Mouse (Mus musculus): ENCODE results near the gene Ssr2. TPM values are rescaled to one million over a fixed set of nuclear protein-coding genes. Genes with fewer than 3 reads are reported as not detected.

Ssr2 gene
- polyA plus RNA-seq, 1 experiment from 2014 or later = 271 TPM

DNA sequence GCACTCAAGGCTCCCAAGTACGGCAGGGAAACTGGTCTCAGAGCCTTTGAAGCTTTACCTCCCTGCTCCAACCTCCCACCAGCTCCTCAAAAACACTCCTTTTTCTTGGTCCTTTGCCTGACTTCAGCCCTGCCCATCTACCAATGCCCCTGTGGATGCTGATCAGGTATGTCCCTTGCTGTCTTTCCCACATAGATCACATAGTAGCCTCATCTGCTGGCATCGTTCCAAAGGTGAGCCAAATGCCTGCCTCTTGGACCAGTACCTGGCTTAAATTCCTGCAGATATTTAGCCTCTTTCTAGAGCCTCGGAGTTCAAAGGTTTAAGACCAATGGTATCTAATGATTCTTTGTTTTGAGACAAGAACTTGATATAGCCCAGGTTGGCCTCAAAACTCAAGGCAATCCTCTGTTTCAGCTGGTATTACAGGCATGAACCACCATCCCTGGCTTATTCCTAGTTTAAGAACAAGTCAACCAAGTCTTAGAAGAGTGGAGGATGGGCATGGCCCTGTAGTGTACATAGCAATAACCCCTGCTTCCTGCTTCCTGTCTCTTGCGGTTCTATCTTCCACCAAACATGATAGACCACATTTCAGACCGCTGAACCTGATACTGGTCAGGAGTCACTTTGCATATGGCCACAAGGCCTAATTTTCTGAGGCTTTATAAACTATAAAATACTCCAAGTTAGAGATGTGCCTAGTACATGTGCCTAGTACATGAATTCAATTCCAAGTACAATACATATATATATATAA is 31.8 kb upstream of the Ssr2 start:
- Histone ChIP-seq H3K9me3 (ENCODE audit: control insufficient read depth, low read length) (no peaks in the 10 kb centered on the region), H3K27ac (replicated peaks) (no peak overlapping the region), H3K4me2 (replicated peaks; ENCODE audit: low read depth) (no peak overlapping the region), H3K4me1 (replicated peaks; ENCODE audit: control insufficient read depth, insufficient read depth) (no peaks in the 10 kb centered on the region), H3K27me3 (ENCODE audit: control insufficient read depth, insufficient read depth, low read length) (no peaks in the 10 kb centered on the region), H3K4me3 (ENCODE audit: low read depth, low read length) (no peak overlapping the region), H3K9ac (ENCODE audit: low read length) (no peak overlapping the region), H3K36me3 (ENCODE audit: control insufficient read depth, insufficient read depth, low read length) (no peaks in the 10 kb centered on the region; the same call in 1 of the 2 replicates)
- WGBS = 70% methylated on average over 5 of the region's 5 CpGs
- DNase-seq (ENCODE audit: low spot score) (no peak), ATAC-seq (ENCODE audit: low FRiP score, low TSS enrichment) (no peak)
- TF ChIP-seq EP300 (optimal IDR thresholded peaks at IDR 0.05) (no peak), CTCF (IDR thresholded peaks at IDR 0.05; ENCODE audit: low read depth) (no peak)

DNA sequence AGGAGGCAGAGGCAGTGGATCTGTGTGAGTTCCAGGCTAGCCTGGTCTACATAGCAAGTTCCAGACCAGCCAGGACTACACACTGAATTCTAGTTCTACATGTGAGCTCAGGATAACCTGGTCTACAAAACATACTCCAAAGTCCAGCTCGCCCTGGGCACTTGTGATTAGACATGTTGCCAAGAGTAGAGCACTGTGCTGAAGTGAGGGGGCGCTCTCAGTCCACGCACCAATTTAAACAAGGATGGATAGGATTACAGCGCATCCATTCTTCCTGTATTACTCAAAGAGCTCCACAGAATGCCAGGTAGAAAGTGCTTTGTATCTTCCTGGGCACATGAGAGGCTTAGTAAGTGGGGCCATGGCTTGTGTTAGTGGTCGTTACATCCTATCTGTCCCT is 31.2 kb upstream of the Ssr2 start:
- no peaks in the 10 kb centered on the region for H3K9me3 ChIP-seq (ENCODE audit: control insufficient read depth, low read length)
- no peaks in the 10 kb centered on the region for H3K27me3 ChIP-seq (ENCODE audit: control insufficient read depth, insufficient read depth, low read length)
- H3K4me1 ChIP-seq (replicated peaks; ENCODE audit: control insufficient read depth, insufficient read depth) = no peaks in the 10 kb centered on the region
- peak; percentile 62 for DNase-seq (ENCODE audit: low spot score)
- no peak overlapping the region for H3K4me2 ChIP-seq (replicated peaks; ENCODE audit: low read depth)
- WGBS = 40% methylated on average over 5 of the region's 5 CpGs
- TF ChIP-seq EP300 (optimal IDR thresholded peaks at IDR 0.05) (no peak), CTCF (IDR thresholded peaks at IDR 0.05; ENCODE audit: low read depth) (peak; percentile 79)
- no peak overlapping the region for H3K4me3 ChIP-seq (ENCODE audit: low read depth, low read length)
- no peak overlapping the region for H3K27ac ChIP-seq (replicated peaks)
- H3K9ac ChIP-seq (ENCODE audit: low read length) = no peak overlapping the region
- H3K36me3 ChIP-seq (ENCODE audit: control insufficient read depth, insufficient read depth, low read length) = no peaks in the 10 kb centered on the region; the same call in 1 of the 2 replicates
- ATAC-seq (ENCODE audit: low FRiP score, low TSS enrichment) = no peak

DNA sequence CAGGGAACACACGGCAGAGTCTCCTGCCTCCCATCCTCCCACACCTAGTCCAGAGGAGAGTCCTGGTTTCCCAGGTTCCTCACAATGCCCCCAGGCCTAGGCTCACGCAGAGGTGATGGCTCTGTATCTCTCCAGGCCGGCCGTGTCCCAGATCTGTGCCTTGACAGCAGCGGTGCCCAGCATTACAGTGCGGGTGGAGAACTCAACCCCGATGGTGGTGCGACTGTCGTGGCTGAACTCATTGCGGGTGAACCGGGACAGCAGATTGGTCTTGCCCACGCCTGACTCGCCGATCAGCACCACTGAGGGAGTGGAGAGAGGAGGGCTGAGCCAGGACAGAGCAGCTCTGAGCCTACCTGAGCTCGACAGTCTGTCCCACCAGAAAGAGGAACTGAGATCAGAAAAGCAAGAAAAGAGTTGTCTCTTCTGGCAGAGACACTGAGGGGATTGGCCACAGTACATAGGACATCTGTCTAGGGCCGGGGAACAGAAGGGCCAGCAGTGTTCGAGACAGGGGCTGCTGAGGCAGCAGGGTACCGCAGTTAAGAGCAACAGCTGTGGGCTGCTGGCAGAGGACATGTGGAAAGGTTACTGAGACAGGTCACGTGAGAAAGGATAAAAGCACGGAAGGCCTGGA is 30.6 kb upstream of the Ssr2 start:
- no peak overlapping the region for H3K4me3 ChIP-seq (ENCODE audit: low read depth, low read length)
- no peak overlapping the region for H3K4me2 ChIP-seq (replicated peaks; ENCODE audit: low read depth)
- H3K27me3 ChIP-seq (ENCODE audit: control insufficient read depth, insufficient read depth, low read length) = no peaks in the 10 kb centered on the region
- DNase-seq (ENCODE audit: low spot score) = no peak
- no peak for TF ChIP-seq EP300 (optimal IDR thresholded peaks at IDR 0.05)
- no peak for TF ChIP-seq CTCF (IDR thresholded peaks at IDR 0.05; ENCODE audit: low read depth)
- no peaks in the 10 kb centered on the region for H3K4me1 ChIP-seq (replicated peaks; ENCODE audit: control insufficient read depth, insufficient read depth)
- peak overlapping the region; percentile 27; the same call in 1 of the 2 replicates for H3K9ac ChIP-seq (ENCODE audit: low read length)
- no peaks in the 10 kb centered on the region for H3K9me3 ChIP-seq (ENCODE audit: control insufficient read depth, low read length)
- H3K27ac ChIP-seq (replicated peaks) = no peak overlapping the region
- no peak for ATAC-seq (ENCODE audit: low FRiP score, low TSS enrichment)
- no peaks in the 10 kb centered on the region; the same call in 1 of the 2 replicates for H3K36me3 ChIP-seq (ENCODE audit: control insufficient read depth, insufficient read depth, low read length)
- 57% methylated on average over 20 of the region's 20 CpGs for WGBS

DNA sequence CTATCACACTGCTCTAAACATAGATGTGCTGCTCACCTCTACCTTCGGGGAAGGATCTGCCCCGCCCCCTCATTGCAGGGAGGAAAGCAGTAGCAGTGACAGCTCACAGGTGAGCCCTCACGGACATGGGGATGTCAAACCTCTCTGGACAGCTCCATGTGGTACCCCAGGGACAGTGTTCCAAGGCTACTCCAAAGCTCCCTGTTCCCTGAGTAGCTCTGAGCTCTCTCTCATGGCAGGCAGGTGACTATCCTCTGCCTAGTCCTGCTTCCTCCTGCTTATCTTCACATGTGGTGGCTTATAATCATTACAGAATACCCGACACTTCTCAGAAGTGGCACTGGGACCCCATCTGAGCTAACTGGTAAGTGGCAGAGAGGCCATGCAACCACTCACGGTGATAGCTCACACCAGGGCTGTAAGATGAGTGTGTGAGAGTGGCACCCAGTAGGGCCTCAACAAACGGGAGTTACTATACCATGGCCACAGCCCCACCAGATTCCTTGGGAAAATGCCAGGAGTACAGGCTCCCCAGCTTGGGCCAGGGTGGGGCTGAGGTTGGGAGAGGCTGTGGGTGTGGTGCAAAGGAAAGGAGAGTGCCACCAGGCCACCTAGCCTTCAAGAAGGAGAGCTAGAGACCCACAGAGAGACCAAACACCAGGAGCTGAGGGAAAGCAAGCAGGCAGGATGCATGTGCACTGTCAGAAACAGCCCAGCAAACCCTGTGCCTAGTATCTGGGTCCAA is 28.8 kb upstream of the Ssr2 start:
- H3K4me1 ChIP-seq (replicated peaks; ENCODE audit: control insufficient read depth, insufficient read depth) = no peaks in the 10 kb centered on the region; the same call in 1 of the 2 replicates
- H3K36me3 ChIP-seq (ENCODE audit: control insufficient read depth, insufficient read depth, low read length) = no peaks in the 10 kb centered on the region
- no peaks in the 10 kb centered on the region for H3K27me3 ChIP-seq (ENCODE audit: control insufficient read depth, insufficient read depth, low read length)
- ATAC-seq (ENCODE audit: low FRiP score, low TSS enrichment) (peak; percentile 56), DNase-seq (ENCODE audit: low spot score) (peak; percentile 77)
- peak overlapping the region; percentile 63; the same call in 1 of the 2 replicates for H3K27ac ChIP-seq (replicated peaks)
- no peak for TF ChIP-seq CTCF (IDR thresholded peaks at IDR 0.05; ENCODE audit: low read depth)
- TF ChIP-seq EP300 (optimal IDR thresholded peaks at IDR 0.05) = no peak
- H3K4me2 ChIP-seq (replicated peaks; ENCODE audit: low read depth) = peak overlapping the region; percentile 35; the same call in 1 of the 2 replicates
- H3K9me3 ChIP-seq (ENCODE audit: control insufficient read depth, low read length) = no peaks in the 10 kb centered on the region
- WGBS = 47% methylated on average over 6 of the region's 6 CpGs
- H3K9ac ChIP-seq (ENCODE audit: low read length) = 0 out of 2 replicates have a peak overlapping the region, but pooled peaks have one; percentile 38
- H3K4me3 ChIP-seq (ENCODE audit: low read depth, low read length) = peak overlapping the region; percentile 20; the same call in 1 of the 2 replicates

DNA sequence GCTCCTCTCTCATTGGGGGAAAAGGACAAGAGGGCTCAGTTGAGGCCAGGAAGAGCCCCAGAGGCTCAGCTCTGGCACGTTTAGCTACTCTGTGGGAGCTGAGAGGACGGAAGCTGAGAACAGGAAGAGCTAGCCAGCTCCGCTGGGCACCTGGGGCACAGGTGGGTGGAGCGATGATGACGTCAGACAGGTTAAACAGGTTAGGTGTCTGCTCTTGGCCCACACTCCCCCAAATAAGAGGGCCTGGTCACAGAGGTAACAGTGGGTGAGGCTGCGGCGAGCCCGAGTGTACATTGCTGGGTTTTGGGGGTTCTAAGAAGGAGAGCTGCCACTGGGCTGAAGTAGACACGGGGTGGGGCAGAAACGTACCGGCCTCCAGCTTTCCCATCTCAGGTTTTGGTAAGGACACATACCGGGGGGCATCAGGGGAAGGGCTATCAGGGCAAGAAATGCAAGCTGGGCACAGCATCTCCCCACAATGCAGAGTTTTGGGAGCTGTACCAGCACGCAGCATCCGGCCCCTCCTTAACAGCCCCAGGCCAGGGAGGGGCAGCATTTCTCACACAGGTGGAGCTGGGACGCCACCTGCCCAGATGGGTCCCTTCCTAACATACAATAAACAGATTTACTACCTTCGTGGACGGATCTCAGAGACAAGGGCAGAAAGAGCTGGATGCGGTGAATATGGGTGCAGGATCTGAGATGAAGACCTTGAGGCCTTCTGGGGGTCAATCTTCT is 27.3 kb upstream of the Ssr2 start, which contains the start of gene Rab25:
Rab25 (minus strand) TSS at position 121 of the 738 bp plus-strand sequence.
- 36% methylated on average over 18 of the region's 18 CpGs for WGBS
- Histone ChIP-seq H3K27ac (replicated peaks) (peak within 1 kb of the TSS; percentile 86), H3K36me3 (ENCODE audit: control insufficient read depth, insufficient read depth, low read length) (no peaks in the 10 kb centered on the region), H3K9ac (ENCODE audit: low read length) (peak within 1 kb of the TSS; percentile 55), H3K9me3 (ENCODE audit: control insufficient read depth, low read length) (no peaks in the 10 kb centered on the region), H3K4me1 (replicated peaks; ENCODE audit: control insufficient read depth, insufficient read depth) (no peaks in the 10 kb centered on the region; the same call in 1 of the 2 replicates), H3K4me3 (ENCODE audit: low read depth, low read length) (peak within 1 kb of the TSS; percentile 23; the same call in 1 of the 2 replicates), H3K4me2 (replicated peaks; ENCODE audit: low read depth) (peak within 1 kb of the TSS; percentile 47), H3K27me3 (ENCODE audit: control insufficient read depth, insufficient read depth, low read length) (no peaks in the 10 kb centered on the region)
- DNase-seq (ENCODE audit: low spot score) = peak; percentile 87
- TF ChIP-seq EP300 (optimal IDR thresholded peaks at IDR 0.05) (no peak), CTCF (IDR thresholded peaks at IDR 0.05; ENCODE audit: low read depth) (no peak)
- ATAC-seq (ENCODE audit: low FRiP score, low TSS enrichment) = peak; percentile 49

All from stomach, postnatal 0 days (tissue).